Mouse (Mus musculus) gastrocnemius, postnatal 14 days (tissue): ENCODE data around the gene Cnga3. TPM values are rescaled to one million over a fixed set of nuclear protein-coding genes. Genes with fewer than 3 reads are reported as not detected.

Experiments
- total RNA-seq, 2 experiments: library from RNA; stranded (reverse); gene quantifications; 2 replicates each; pipeline ENCODE4 v1.2.3; 2021

Cnga3 gene
- total RNA-seq, 2 experiments from 2014 or later = 0.51 to 0.92 TPM

Other genes with a start within 250 kb of the Cnga3 start
- 10 to 100 TPM; 33.1 to 41.0 TPM for gene Vwa3b, start 187.8 kb upstream of the Cnga3 start, total RNA-seq
- 10 to 100 TPM; 16.8 to 17.8 TPM for gene Inpp4a, start 85.4 kb downstream of the Cnga3 start, total RNA-seq
- gene Coa5, start 215.7 kb downstream of the Cnga3 start, total RNA-seq = 100 to 1,000 TPM; 106 to 107 TPM
- gene Unc50, start 215.7 kb downstream of the Cnga3 start, total RNA-seq = 10 to 100 TPM; 19.7 to 20.2 TPM